In the genomic region with DNA sequence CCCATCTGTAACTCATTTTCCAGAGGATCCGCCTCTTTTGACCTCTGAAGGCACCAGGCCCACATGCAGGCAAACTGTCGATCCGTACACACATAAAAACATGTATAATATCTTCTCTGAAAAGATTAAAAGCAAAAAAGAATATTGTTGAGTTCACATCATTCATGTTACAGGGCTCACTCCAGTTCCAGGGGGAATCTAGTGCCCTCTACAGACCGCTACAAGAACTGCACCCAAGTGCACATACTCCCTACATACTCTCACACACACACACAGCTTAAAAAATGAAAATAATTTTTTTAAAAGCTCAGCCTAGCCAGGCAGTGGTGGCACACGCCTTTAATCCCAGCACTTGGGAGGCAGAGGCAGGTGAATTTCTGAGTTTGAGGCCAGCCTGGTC, we compare ENCODE assay signal across 17 mouse cellular contexts. TPM values are rescaled to one million over a fixed set of nuclear protein-coding genes. Genes with fewer than 3 reads are reported as not detected.
DNase-seq lines count a peak whose midpoint lies in the region; ATAC-seq and TF ChIP-seq lines count a peak whose summit lies in the region.
"Had no signal": no experiment of that assay in that cellular context is flagged by ENCODE, and none has a peak within 500 bp of the region (broad histone marks: within the 10 kb centered on the region; RNA-seq: fewer than 3 reads in every experiment).

No protein-coding gene starts in this region.

- no peak for TF ChIP-seq POLR2A in CH12.LX (IDR thresholded peaks at IDR 0.05; ENCODE audit: low read depth, low read length)

- peaks cover 16% of the 10 kb centered on the region for H3K27me3 ChIP-seq in heart, embryonic 12.5 days (replicated peaks)
- H3K27me3 ChIP-seq in liver, embryonic 14.5 days (ENCODE audit: control insufficient read depth, insufficient read depth, low read length): peaks cover 17% of the 10 kb centered on the region
- H3K27me3 ChIP-seq in liver, embryonic 12.5 days (replicated peaks): peaks cover 40% of the 10 kb centered on the region
- H3K27me3 ChIP-seq in CH12.LX (replicated peaks): no peaks in the 10 kb centered on the region

- in situ Hi-C loops in CH12.LX (cut with MboI; ENCODE audit: low pct_ligation_motif_present, low pct_unique_long_range_greater_than_20kb, low sequenced_read_pairs): no loop called here

- no peak for DNase-seq in heart, adult 11 months
- DNase-seq in liver, embryonic 14.5 days (ENCODE audit: low read depth in 3 of 3, low spot score in 3 of 3): no peak
- DNase-seq in CH12.LX (ENCODE audit: extremely low read depth) (no peak), ZHBTc4 (ENCODE audit: low read depth, low spot score) (peak; percentile 68)
- DNase-seq in urinary bladder, adult 18-20 months (ENCODE audit: low spot score in 2 of 2): no peak
- DNase-seq: adrenal gland, adult 8-10 months; kidney, adult 11 months; lung, adult 2 months; thymus, postnatal 14 days had no signal

- no peak overlapping the region for H3K4me2 ChIP-seq in heart, embryonic 12.5 days
- H3K4me2 ChIP-seq in liver, embryonic 14.5 days (ENCODE audit: low read depth): no peak overlapping the region
- no peak overlapping the region for H3K4me2 ChIP-seq in liver, embryonic 12.5 days
- no peak overlapping the region for H3K4me2 ChIP-seq in CH12.LX (ENCODE audit: insufficient read depth, low read depth, poor library complexity, severe bottlenecking)
- H3K4me2 ChIP-seq: midbrain, embryonic 12.5 days; neural tube, embryonic 13.5 days had no signal

- TF ChIP-seq CTCF in liver, embryonic 14.5 days (IDR thresholded peaks at IDR 0.05; ENCODE audit: low read depth): peak; percentile 59
- peak; percentile 43 to 52; a peak in 3 of 4 replicates for TF ChIP-seq CTCF in CH12.LX (conservative IDR thresholded peaks at IDR 0.05 in 1 of 2, IDR thresholded peaks at IDR 0.05 in 1 of 2; ENCODE audit: low read depth in 2 of 2, low read length in 2 of 2)

- no peak overlapping the region for H3K9ac ChIP-seq in heart, embryonic 12.5 days
- no peak overlapping the region for H3K9ac ChIP-seq in liver, embryonic 14.5 days (replicated peaks)
- no peak overlapping the region for H3K9ac ChIP-seq in liver, embryonic 12.5 days
- no peak overlapping the region for H3K9ac ChIP-seq in CH12.LX (ENCODE audit: insufficient read depth, low read depth)
- H3K9ac ChIP-seq: midbrain, embryonic 12.5 days; neural tube, embryonic 13.5 days had no signal

- dilution Hi-C loops in CH12.LX (cut with MboI; ENCODE audit: extremely low pct_ligation_motif_present, extremely low pct_unique_long_range_greater_than_20kb, low sequenced_read_pairs): no loop called here

- peak; percentile 15 for TF ChIP-seq RAD21 in CH12.LX (IDR thresholded peaks at IDR 0.05; ENCODE audit: low read depth, low read length)

- no peak overlapping the region for H3K4me3 ChIP-seq in heart, embryonic 12.5 days
- H3K4me3 ChIP-seq in liver, embryonic 14.5 days (ENCODE audit: insufficient read depth in 1 of 2, low read depth in 2 of 2, low read length in 2 of 2): no peak overlapping the region
- H3K4me3 ChIP-seq in liver, embryonic 12.5 days: no peak overlapping the region
- no peak overlapping the region for H3K4me3 ChIP-seq in CH12.LX (replicated peaks in 1 of 3; ENCODE audit: low read depth in 2 of 3, low read length in 2 of 3, poor library complexity in 1 of 3)
- H3K4me3 ChIP-seq: midbrain, embryonic 12.5 days; neural tube, embryonic 13.5 days had no signal

- 76% methylated on average over 5 of the region's 5 CpGs for WGBS in heart, embryonic 12.5 days
- 62% methylated on average over 5 of the region's 5 CpGs for WGBS in liver, embryonic 14.5 days (ENCODE audit: insufficient replicate concordance)
- 72% methylated on average over 5 of the region's 5 CpGs for WGBS in liver, embryonic 12.5 days (ENCODE audit: insufficient replicate concordance)

- H3K9me3 ChIP-seq in heart, embryonic 12.5 days (replicated peaks): no peaks in the 10 kb centered on the region
- no peaks in the 10 kb centered on the region for H3K9me3 ChIP-seq in liver, embryonic 14.5 days (ENCODE audit: control insufficient read depth, low read length)
- H3K9me3 ChIP-seq in liver, embryonic 12.5 days (replicated peaks): no peaks in the 10 kb centered on the region
- H3K9me3 ChIP-seq in CH12.LX (replicated peaks; ENCODE audit: low read length): no peaks in the 10 kb centered on the region
- H3K9me3 ChIP-seq: midbrain, embryonic 12.5 days; neural tube, embryonic 13.5 days had no signal

- no peaks in the 10 kb centered on the region for H3K79me2 ChIP-seq in CH12.LX (replicated peaks; ENCODE audit: control insufficient read depth, extremely low read depth, insufficient read depth, poor library complexity, severe bottlenecking)

- no peak for TF ChIP-seq EP300 in liver, embryonic 14.5 days (IDR thresholded peaks at IDR 0.05; ENCODE audit: low read depth)
- no peak for TF ChIP-seq EP300 in CH12.LX (IDR thresholded peaks at IDR 0.05; ENCODE audit: low read length)

- ATAC-seq in heart, embryonic 12.5 days (ENCODE audit: insufficient number of reproducible peaks, low FRiP score): no peak
- no peak for ATAC-seq in liver, embryonic 14.5 days (ENCODE audit: insufficient read depth)
- ATAC-seq in liver, embryonic 12.5 days: no peak
- ATAC-seq in megakaryocyte progenitor cell, adult 5-6 weeks (replicated peaks; ENCODE audit: poor library complexity): no peak
- ATAC-seq: forebrain, embryonic 16.5 days had no signal

- peaks cover 22% of the 10 kb centered on the region for H3K4me1 ChIP-seq in heart, embryonic 12.5 days (replicated peaks)
- peaks cover 5 to 15% of the 10 kb centered on the region in 2 experiments; a peak in 3 of 4 replicates for H3K4me1 ChIP-seq in liver, embryonic 14.5 days (replicated peaks; ENCODE audit: control insufficient read depth in 2 of 2, insufficient read depth in 2 of 2, low read length in 1 of 2)
- peaks cover 30% of the 10 kb centered on the region for H3K4me1 ChIP-seq in liver, embryonic 12.5 days
- H3K4me1 ChIP-seq in CH12.LX (ENCODE audit: control insufficient read depth in 1 of 2, insufficient read depth in 2 of 2): peaks cover 6 to 17% of the 10 kb centered on the region in 2 experiments

- no peaks in the 10 kb centered on the region for H3K36me3 ChIP-seq in heart, embryonic 12.5 days
- no peaks in the 10 kb centered on the region for H3K36me3 ChIP-seq in liver, embryonic 14.5 days (replicated peaks; ENCODE audit: control insufficient read depth, insufficient read depth, low read depth)
- H3K36me3 ChIP-seq in liver, embryonic 12.5 days: no peaks in the 10 kb centered on the region
- H3K36me3 ChIP-seq in CH12.LX (replicated peaks in 1 of 2; ENCODE audit: control insufficient read depth in 1 of 2, insufficient read depth in 1 of 2, low read length in 1 of 2): no peaks in the 10 kb centered on the region
- H3K36me3 ChIP-seq: midbrain, embryonic 12.5 days; neural tube, embryonic 13.5 days had no signal

- peak overlapping the region; percentile 78 for H3K27ac ChIP-seq in heart, embryonic 12.5 days (ENCODE audit: poor library complexity, severe bottlenecking)
- no peak overlapping the region for H3K27ac ChIP-seq in liver, embryonic 14.5 days
- H3K27ac ChIP-seq in liver, embryonic 12.5 days: no peak overlapping the region
- no peak overlapping the region for H3K27ac ChIP-seq in CH12.LX (ENCODE audit: insufficient read depth, low read depth)
- H3K27ac ChIP-seq: midbrain, embryonic 12.5 days; neural tube, embryonic 13.5 days had no signal

RNA-seq across cellular contexts. Expression of gene Kcnk6, which starts 2.3 kb away (rescaled TPM):
- 3.4 and 4.3 TPM in 2 replicates for polyA plus RNA-seq in heart, embryonic 12.5 days (2016; fragmentation: Nextera tagmentation; extraction: Ambion mirVana)
- polyA plus RNA-seq in liver, embryonic 14.5 days (2012; rRNA removed): 2.4 TPM in 2 replicates
- polyA plus RNA-seq in liver, embryonic 14.5 days (2014; fragmentation: Nextera tagmentation; extraction: Ambion mirVana): 0.55 and 0.82 TPM in 2 replicates
- 2.9 and 3.1 TPM in 2 replicates for polyA plus RNA-seq in liver, embryonic 12.5 days (2016; fragmentation: Nextera tagmentation; extraction: Ambion mirVana)
- 4.0 TPM in 2 replicates for total RNA-seq in CH12.LX (2012; rRNA removed)
- total RNA-seq in CH12.LX (2014; rRNA removed): 1.2 and 2.2 TPM in 2 replicates
- 1.2 and 1.9 TPM in 2 replicates for polyA plus RNA-seq in CH12.LX (2012; ENCODE audit: insufficient read length, low read depth)
- 4.2 and 5.8 TPM in 2 replicates for total RNA-seq in megakaryocyte progenitor cell, adult 5-6 weeks (2015)
- 8.0 and 9.3 TPM in 2 replicates for total RNA-seq in megakaryocyte progenitor cell, adult 5-6 weeks (2017)

RNA-seq across cellular contexts. Expression of gene Yif1b, which starts 3.5 kb away (rescaled TPM):
- 99.4 and 104 TPM in 2 replicates for polyA plus RNA-seq in heart, embryonic 12.5 days (2016; fragmentation: Nextera tagmentation; extraction: Ambion mirVana)
- 24.4 and 29.4 TPM in 2 replicates for polyA plus RNA-seq in liver, embryonic 14.5 days (2012; rRNA removed)
- 41.6 and 44.5 TPM in 2 replicates for polyA plus RNA-seq in liver, embryonic 14.5 days (2014; fragmentation: Nextera tagmentation; extraction: Ambion mirVana)
- polyA plus RNA-seq in liver, embryonic 12.5 days (2016; fragmentation: Nextera tagmentation; extraction: Ambion mirVana): 59.2 and 64.3 TPM in 2 replicates
- total RNA-seq in CH12.LX (2012; rRNA removed): 84.2 and 99.4 TPM in 2 replicates
- 61.6 and 69.4 TPM in 2 replicates for total RNA-seq in CH12.LX (2014; rRNA removed)
- 61.0 and 63.0 TPM in 2 replicates for polyA plus RNA-seq in CH12.LX (2012; ENCODE audit: insufficient read length, low read depth)
- total RNA-seq in megakaryocyte progenitor cell, adult 5-6 weeks (2015): 75.8 and 77.8 TPM in 2 replicates
- 28.2 and 34.1 TPM in 2 replicates for total RNA-seq in megakaryocyte progenitor cell, adult 5-6 weeks (2017)

RNA-seq across cellular contexts. Expression of gene 2200002D01Rik, which starts 13.6 kb away (rescaled TPM):
- polyA plus RNA-seq in heart, embryonic 12.5 days (2016; fragmentation: Nextera tagmentation; extraction: Ambion mirVana): 9.2 and 11.7 TPM in 2 replicates
- polyA plus RNA-seq in liver, embryonic 14.5 days (2012; rRNA removed): 0.39 and 1.3 TPM in 2 replicates
- polyA plus RNA-seq in liver, embryonic 14.5 days (2014; fragmentation: Nextera tagmentation; extraction: Ambion mirVana): 2.6 and 4.8 TPM in 2 replicates
- polyA plus RNA-seq in liver, embryonic 12.5 days (2016; fragmentation: Nextera tagmentation; extraction: Ambion mirVana): 3.0 and 3.9 TPM in 2 replicates
- 3.7 and 5.8 TPM in 2 replicates for total RNA-seq in CH12.LX (2012; rRNA removed)
- total RNA-seq in CH12.LX (2014; rRNA removed): not detected in 2 replicates
- polyA plus RNA-seq in CH12.LX (2012; ENCODE audit: insufficient read length, low read depth): not detected in 2 replicates
- 0.20 TPM in 1 of 2 replicates, not detected in the other for total RNA-seq in megakaryocyte progenitor cell, adult 5-6 weeks (2015)
- total RNA-seq in megakaryocyte progenitor cell, adult 5-6 weeks (2017): 1.4 TPM in 1 of 2 replicates, not detected in the other
- total RNA-seq: layer of hippocampus, adult 18-20 months; left cerebral cortex, postnatal 25 days had no signal

RNA-seq across cellular contexts. Expression of gene Catsperg1, which starts 20.8 kb away (rescaled TPM):
- 0.38 and 0.44 TPM in 2 replicates for polyA plus RNA-seq in heart, embryonic 12.5 days (2016; fragmentation: Nextera tagmentation; extraction: Ambion mirVana)
- 0.32 and 0.45 TPM in 2 replicates for polyA plus RNA-seq in liver, embryonic 14.5 days (2012; rRNA removed)
- polyA plus RNA-seq in liver, embryonic 14.5 days (2014; fragmentation: Nextera tagmentation; extraction: Ambion mirVana): 0.11 TPM in 1 of 2 replicates, not detected in the other
- 0.26 and 0.48 TPM in 2 replicates for polyA plus RNA-seq in liver, embryonic 12.5 days (2016; fragmentation: Nextera tagmentation; extraction: Ambion mirVana)
- 0.38 and 0.93 TPM in 2 replicates for total RNA-seq in CH12.LX (2012; rRNA removed)
- 0.68 and 0.72 TPM in 2 replicates for total RNA-seq in CH12.LX (2014; rRNA removed)
- polyA plus RNA-seq in CH12.LX (2012; ENCODE audit: insufficient read length, low read depth): 1.4 and 2.0 TPM in 2 replicates
- total RNA-seq in megakaryocyte progenitor cell, adult 5-6 weeks (2015): 1.1 TPM in 1 of 2 replicates, not detected in the other
- 0.20 and 0.50 TPM in 2 replicates for total RNA-seq in megakaryocyte progenitor cell, adult 5-6 weeks (2017)

RNA-seq across cellular contexts. Expression of gene Spint2, which starts 47.1 kb away (rescaled TPM):
- polyA plus RNA-seq in heart, embryonic 12.5 days (2016; fragmentation: Nextera tagmentation; extraction: Ambion mirVana): 87.7 and 90.4 TPM in 2 replicates
- polyA plus RNA-seq in liver, embryonic 14.5 days (2012; rRNA removed): 14.6 and 15.6 TPM in 2 replicates
- 22.3 and 23.6 TPM in 2 replicates for polyA plus RNA-seq in liver, embryonic 14.5 days (2014; fragmentation: Nextera tagmentation; extraction: Ambion mirVana)
- polyA plus RNA-seq in liver, embryonic 12.5 days (2016; fragmentation: Nextera tagmentation; extraction: Ambion mirVana): 25.9 and 28.4 TPM in 2 replicates
- total RNA-seq in CH12.LX (2012; rRNA removed) (25.6 and 29.1 TPM in 2 replicates), CH12.LX (2014; rRNA removed) (not detected in 2 replicates)
- 3.7 and 4.1 TPM in 2 replicates for polyA plus RNA-seq in CH12.LX (2012; ENCODE audit: insufficient read length, low read depth)
- 60.8 and 62.8 TPM in 2 replicates for total RNA-seq in megakaryocyte progenitor cell, adult 5-6 weeks (2015)
- total RNA-seq in megakaryocyte progenitor cell, adult 5-6 weeks (2017): 21.2 and 34.1 TPM in 2 replicates
